Mouse (Mus musculus): ENCODE results near the gene 4933434E20Rik. TPM values are rescaled to one million over a fixed set of nuclear protein-coding genes. Genes with fewer than 3 reads are reported as not detected.

4933434E20Rik gene
- polyA plus RNA-seq, 1 experiment from 2014 or later: 134 TPM

DNA sequence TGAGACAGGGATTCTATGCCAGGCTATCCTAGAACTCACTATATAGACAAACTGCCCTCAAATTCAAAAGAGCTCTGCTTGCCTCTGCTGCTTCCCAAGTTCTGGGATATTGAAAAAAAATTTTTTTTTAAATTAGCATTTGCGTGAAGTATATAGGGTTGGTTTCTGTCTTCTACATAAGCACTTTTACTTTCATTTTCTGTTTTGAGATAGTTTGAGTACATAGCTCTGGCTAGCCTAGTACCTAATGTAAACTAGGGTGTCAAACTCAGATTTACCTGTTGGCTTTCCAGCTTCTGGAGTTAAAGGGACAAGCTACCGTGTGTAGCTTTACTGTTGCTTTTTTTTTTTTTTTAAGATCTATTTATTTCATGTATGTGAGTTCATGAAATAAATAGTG lies 50.2 kb downstream of the 4933434E20Rik start:
- WGBS: 90% methylated on average over 2 of the region's 2 CpGs
- Histone ChIP-seq H3K27ac (no peak overlapping the region), H3K9me3 (replicated peaks) (no peaks in the 10 kb centered on the region), H3K4me2 (no peak overlapping the region), H3K36me3 (peaks cover 20% of the 10 kb centered on the region), H3K4me3 (no peak overlapping the region), H3K4me1 (replicated peaks) (no peaks in the 10 kb centered on the region), H3K27me3 (no peaks in the 10 kb centered on the region), H3K9ac (no peak overlapping the region)
- ATAC-seq (replicated peaks; ENCODE audit: insufficient number of reproducible peaks, insufficient read depth, low FRiP score, low read depth): no peak

- H3K4me1 ChIP-seq (replicated peaks): no peaks in the 10 kb centered on the region
- H3K27ac ChIP-seq: no peak overlapping the region
- WGBS: 80% methylated on average over 2 of the region's 2 CpGs
- peaks cover 20% of the 10 kb centered on the region for H3K36me3 ChIP-seq
- no peak overlapping the region for H3K4me2 ChIP-seq
- H3K27me3 ChIP-seq: no peaks in the 10 kb centered on the region
- H3K9me3 ChIP-seq (replicated peaks): no peaks in the 10 kb centered on the region
- H3K9ac ChIP-seq: no peak overlapping the region
- H3K4me3 ChIP-seq: no peak overlapping the region
- no peak for ATAC-seq (replicated peaks; ENCODE audit: insufficient number of reproducible peaks, insufficient read depth, low FRiP score, low read depth)
Observed at GRCm38 (mm10) chr3:90102239-90102638, 50.8 kb downstream of the 4933434E20Rik start.

DNA sequence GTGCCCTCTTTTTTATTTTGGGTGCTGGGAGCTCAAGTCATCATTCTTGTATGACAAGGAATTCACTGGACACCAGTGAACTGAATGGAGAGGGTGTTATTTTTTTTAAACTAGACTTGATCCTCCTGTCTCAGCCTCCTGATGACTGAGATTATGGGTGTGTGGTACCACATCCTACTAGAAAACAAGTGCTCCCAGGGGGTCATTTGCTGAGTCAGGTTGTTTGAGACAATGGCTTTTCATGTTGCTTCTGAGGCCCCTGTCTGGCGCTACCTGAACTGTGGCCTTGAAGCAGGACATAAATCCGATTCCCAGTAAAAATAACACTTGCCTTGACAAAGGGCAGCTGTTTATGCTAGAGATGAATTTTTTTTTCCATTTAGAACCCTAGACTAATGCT lies 51.7 kb downstream of the 4933434E20Rik start:
- no peaks in the 10 kb centered on the region for H3K4me1 ChIP-seq (replicated peaks)
- H3K36me3 ChIP-seq: peaks cover 16% of the 10 kb centered on the region
- no peaks in the 10 kb centered on the region for H3K27me3 ChIP-seq
- H3K9me3 ChIP-seq (replicated peaks): no peaks in the 10 kb centered on the region
- H3K9ac ChIP-seq: no peak overlapping the region
- H3K4me3 ChIP-seq: no peak overlapping the region
- no peak for ATAC-seq (replicated peaks; ENCODE audit: insufficient number of reproducible peaks, insufficient read depth, low FRiP score, low read depth)
- WGBS: 81% methylated on average over 2 of the region's 2 CpGs
- no peak overlapping the region for H3K27ac ChIP-seq
- H3K4me2 ChIP-seq: no peak overlapping the region

- H3K4me2 ChIP-seq: no peak within 1 kb of the TSS
- ATAC-seq (replicated peaks; ENCODE audit: insufficient number of reproducible peaks, insufficient read depth, low FRiP score, low read depth): no peak
- H3K27ac ChIP-seq: no peak within 1 kb of the TSS
- H3K4me3 ChIP-seq: no peak within 1 kb of the TSS
- H3K36me3 ChIP-seq: peaks cover 9% of the 10 kb centered on the region
- H3K4me1 ChIP-seq (replicated peaks): no peaks in the 10 kb centered on the region
- H3K9ac ChIP-seq: no peak within 1 kb of the TSS
- WGBS: 81% methylated on average over 13 of the region's 13 CpGs
- no peaks in the 10 kb centered on the region for H3K9me3 ChIP-seq (replicated peaks)
- H3K27me3 ChIP-seq: no peaks in the 10 kb centered on the region
Observed at GRCm38 (mm10) chr3:90103938-90104337, 52.5 kb downstream of the 4933434E20Rik start, which contains the start of gene Nup210l. TSS of gene Nup210l (plus strand) at chr3:90104132.

GRCm38 (mm10) chr3:90111706-90112105 lies 60.3 kb downstream of the 4933434E20Rik start:
- Histone ChIP-seq H3K4me3 (no peak overlapping the region), H3K9me3 (replicated peaks) (no peaks in the 10 kb centered on the region), H3K27me3 (no peaks in the 10 kb centered on the region), H3K36me3 (no peaks in the 10 kb centered on the region), H3K4me1 (replicated peaks) (no peaks in the 10 kb centered on the region), H3K4me2 (no peak overlapping the region), H3K27ac (peak overlapping the region; percentile 13; the same call in 1 of the 2 replicates), H3K9ac (no peak overlapping the region)
- ATAC-seq (replicated peaks; ENCODE audit: insufficient number of reproducible peaks, insufficient read depth, low FRiP score, low read depth): 0 out of 2 replicates have a peak, but pooled peaks have one; percentile 22
- WGBS: 35% methylated on average over 2 of the region's 2 CpGs

DNA sequence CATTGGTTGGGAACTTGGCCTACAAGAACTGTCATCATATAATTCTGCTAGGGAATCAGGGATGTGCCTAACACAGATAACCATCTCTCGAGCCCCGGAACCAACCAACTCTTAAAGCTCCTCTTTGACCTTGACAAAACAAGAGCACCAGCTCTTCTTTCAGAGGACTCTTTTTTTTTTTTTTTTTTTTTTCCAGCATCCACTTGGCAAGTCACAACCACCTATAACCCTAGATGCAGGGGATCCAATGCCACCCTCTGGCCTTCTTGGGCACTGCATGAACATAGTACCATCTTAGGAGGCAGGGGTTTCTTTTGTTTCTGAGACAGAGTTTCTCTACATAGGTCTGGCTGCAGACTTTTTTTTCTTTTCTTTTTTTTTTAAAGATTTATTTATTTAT lies 62.9 kb downstream of the 4933434E20Rik start:
- Histone ChIP-seq H3K27ac (no peak overlapping the region), H3K36me3 (no peaks in the 10 kb centered on the region), H3K4me2 (no peak overlapping the region), H3K4me1 (replicated peaks) (no peaks in the 10 kb centered on the region), H3K27me3 (no peaks in the 10 kb centered on the region), H3K4me3 (no peak overlapping the region), H3K9ac (no peak overlapping the region), H3K9me3 (replicated peaks) (no peaks in the 10 kb centered on the region)
- no peak for ATAC-seq (replicated peaks; ENCODE audit: insufficient number of reproducible peaks, insufficient read depth, low FRiP score, low read depth)
- 46% methylated on average over 2 of the region's 2 CpGs for WGBS

DNA sequence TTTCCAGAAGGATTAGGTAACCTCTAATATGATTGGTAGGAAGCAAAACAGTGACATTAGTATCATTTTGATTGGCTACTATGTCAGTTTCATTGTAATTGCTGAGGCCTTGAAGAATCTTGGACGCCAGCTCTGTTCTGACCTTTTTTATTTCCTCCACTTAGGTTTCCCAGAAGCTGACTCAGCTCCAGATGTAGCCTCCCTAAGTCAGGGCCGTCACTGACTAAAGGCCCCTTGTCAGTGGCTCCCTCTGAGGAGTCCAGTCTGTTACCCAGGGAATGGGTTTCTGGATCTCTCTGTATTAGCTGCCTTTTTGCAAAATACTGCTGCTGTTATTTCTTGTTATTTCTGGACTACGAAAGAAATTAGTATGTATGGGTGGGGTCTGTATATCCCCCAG lies 64.1 kb downstream of the 4933434E20Rik start:
- Histone ChIP-seq H3K4me1 (replicated peaks) (no peaks in the 10 kb centered on the region), H3K27ac (no peak overlapping the region), H3K9ac (no peak overlapping the region), H3K4me2 (no peak overlapping the region), H3K27me3 (no peaks in the 10 kb centered on the region), H3K9me3 (replicated peaks) (no peaks in the 10 kb centered on the region), H3K4me3 (no peak overlapping the region), H3K36me3 (no peaks in the 10 kb centered on the region)
- 63% methylated on average over 3 of the region's 3 CpGs for WGBS
- no peak for ATAC-seq (replicated peaks; ENCODE audit: insufficient number of reproducible peaks, insufficient read depth, low FRiP score, low read depth)

MicroRNAs encoded within 50 kb of the gene (microRNA counts, 519-probe panel; counts per million panel counts)
- microRNA mmu-miR-190b: 3,151 counts per million, percentile 76 among the panel's probes with 10 or more counts

Small RNAs within 50 kb of the gene (microRNA-seq; reads per million reads assigned to microRNA genes)
- gene Mir190b (13.0 reads per million, percentile 28 among the genes with 10 or more reads in this experiment), gene Mir7669 (0.84 reads per million)

Other genes with a start within 250 kb of the 4933434E20Rik start
- 6.0 and 6.4 TPM in 2 replicates for gene She, start 220.3 kb upstream of the 4933434E20Rik start, polyA plus RNA-seq (2015; fragmentation: Nextera tagmentation; extraction: Ambion mirVana)
- gene Il6ra, start 138.4 kb upstream of the 4933434E20Rik start, polyA plus RNA-seq (2015; fragmentation: Nextera tagmentation; extraction: Ambion mirVana): 1.1 and 1.7 TPM in 2 replicates
- gene Atp8b2, start 88.1 kb upstream of the 4933434E20Rik start, polyA plus RNA-seq (2015; fragmentation: Nextera tagmentation; extraction: Ambion mirVana): 9.9 and 14.2 TPM in 2 replicates
- 78.8 and 85.8 TPM in 2 replicates for gene Hax1, start 52.9 kb upstream of the 4933434E20Rik start, polyA plus RNA-seq (2015; fragmentation: Nextera tagmentation; extraction: Ambion mirVana)
- 120 and 126 TPM in 2 replicates for gene Ubap2l, start 992 bp downstream of the 4933434E20Rik start, polyA plus RNA-seq (2015; fragmentation: Nextera tagmentation; extraction: Ambion mirVana)
- gene Tpm3, start 21.0 kb downstream of the 4933434E20Rik start, polyA plus RNA-seq (2015; fragmentation: Nextera tagmentation; extraction: Ambion mirVana): 239 and 307 TPM in 2 replicates
- 0.20 and 0.25 TPM in 2 replicates for gene Nup210l, start 52.5 kb downstream of the 4933434E20Rik start, polyA plus RNA-seq (2015; fragmentation: Nextera tagmentation; extraction: Ambion mirVana)
- 766 and 874 TPM in 2 replicates for gene Rps27, start 162.0 kb downstream of the 4933434E20Rik start, polyA plus RNA-seq (2015; fragmentation: Nextera tagmentation; extraction: Ambion mirVana)
- gene Rab13, start 162.1 kb downstream of the 4933434E20Rik start, polyA plus RNA-seq (2015; fragmentation: Nextera tagmentation; extraction: Ambion mirVana): 22.1 and 24.0 TPM in 2 replicates
- gene Jtb, start 180.0 kb downstream of the 4933434E20Rik start, polyA plus RNA-seq (2015; fragmentation: Nextera tagmentation; extraction: Ambion mirVana): 78.4 and 79.5 TPM in 2 replicates
- gene Creb3l4, start 191.9 kb downstream of the 4933434E20Rik start, polyA plus RNA-seq (2015; fragmentation: Nextera tagmentation; extraction: Ambion mirVana): 2.2 and 3.0 TPM in 2 replicates
- gene Slc39a1, start 196.5 kb downstream of the 4933434E20Rik start, polyA plus RNA-seq (2015; fragmentation: Nextera tagmentation; extraction: Ambion mirVana): 76.0 and 86.2 TPM in 2 replicates
- gene Crtc2, start 202.5 kb downstream of the 4933434E20Rik start, polyA plus RNA-seq (2015; fragmentation: Nextera tagmentation; extraction: Ambion mirVana): 10.8 and 15.9 TPM in 2 replicates
- 4.6 and 6.9 TPM in 2 replicates for gene Dennd4b, start 213.5 kb downstream of the 4933434E20Rik start, polyA plus RNA-seq (2015; fragmentation: Nextera tagmentation; extraction: Ambion mirVana)
- 7.1 and 9.5 TPM in 2 replicates for gene Gatad2b, start 241.5 kb downstream of the 4933434E20Rik start, polyA plus RNA-seq (2015; fragmentation: Nextera tagmentation; extraction: Ambion mirVana)